Mouse (Mus musculus): ENCODE results near the gene Pmvk. TPM values are rescaled to one million over a fixed set of nuclear protein-coding genes. Genes with fewer than 3 reads are reported as not detected.

The Pmvk gene
- total RNA-seq (2023): 1 to 10 TPM; 6.7 to 9.7 TPM

DNA sequence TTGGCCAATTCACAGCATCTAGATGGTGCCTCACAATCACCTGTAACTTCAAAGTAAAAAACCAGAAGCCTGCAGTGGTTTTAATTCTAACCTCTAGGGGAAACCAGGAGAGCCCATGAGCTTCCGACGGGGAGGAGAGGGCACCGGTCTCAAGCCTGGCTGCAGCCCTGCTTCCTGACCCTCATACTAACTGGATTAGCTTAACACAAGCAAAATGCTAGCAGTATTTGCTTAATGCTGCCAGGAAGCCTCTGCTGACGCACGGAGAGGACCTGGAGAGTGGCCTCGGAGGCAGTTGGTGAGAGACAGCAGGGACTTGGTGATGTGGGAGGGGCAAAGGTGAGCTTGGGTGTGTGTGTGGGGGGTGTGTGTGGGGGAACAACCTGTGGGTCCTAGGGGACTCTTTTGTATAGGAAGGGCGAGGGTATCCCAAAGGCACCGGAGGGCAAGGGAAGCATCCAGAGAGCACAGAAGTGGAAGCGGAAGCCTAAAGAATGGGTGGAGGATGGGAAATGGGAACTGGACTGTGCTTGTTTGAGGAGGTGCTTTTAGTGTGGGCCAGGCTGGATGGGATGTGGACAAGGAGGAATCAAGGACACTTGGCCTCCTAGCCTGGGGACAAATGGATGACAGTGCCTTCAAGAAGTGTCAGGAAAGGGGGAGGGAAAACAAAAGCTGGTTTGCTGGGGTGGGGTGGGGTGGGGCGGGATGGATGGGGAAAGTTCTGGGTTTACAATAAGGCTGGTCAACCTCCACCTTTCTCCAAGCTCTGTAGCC, at the start of gene Pmvk:
Gene Pmvk, plus strand, starts transcription at position 141 of the 777 bp plus-strand sequence.

DNA sequence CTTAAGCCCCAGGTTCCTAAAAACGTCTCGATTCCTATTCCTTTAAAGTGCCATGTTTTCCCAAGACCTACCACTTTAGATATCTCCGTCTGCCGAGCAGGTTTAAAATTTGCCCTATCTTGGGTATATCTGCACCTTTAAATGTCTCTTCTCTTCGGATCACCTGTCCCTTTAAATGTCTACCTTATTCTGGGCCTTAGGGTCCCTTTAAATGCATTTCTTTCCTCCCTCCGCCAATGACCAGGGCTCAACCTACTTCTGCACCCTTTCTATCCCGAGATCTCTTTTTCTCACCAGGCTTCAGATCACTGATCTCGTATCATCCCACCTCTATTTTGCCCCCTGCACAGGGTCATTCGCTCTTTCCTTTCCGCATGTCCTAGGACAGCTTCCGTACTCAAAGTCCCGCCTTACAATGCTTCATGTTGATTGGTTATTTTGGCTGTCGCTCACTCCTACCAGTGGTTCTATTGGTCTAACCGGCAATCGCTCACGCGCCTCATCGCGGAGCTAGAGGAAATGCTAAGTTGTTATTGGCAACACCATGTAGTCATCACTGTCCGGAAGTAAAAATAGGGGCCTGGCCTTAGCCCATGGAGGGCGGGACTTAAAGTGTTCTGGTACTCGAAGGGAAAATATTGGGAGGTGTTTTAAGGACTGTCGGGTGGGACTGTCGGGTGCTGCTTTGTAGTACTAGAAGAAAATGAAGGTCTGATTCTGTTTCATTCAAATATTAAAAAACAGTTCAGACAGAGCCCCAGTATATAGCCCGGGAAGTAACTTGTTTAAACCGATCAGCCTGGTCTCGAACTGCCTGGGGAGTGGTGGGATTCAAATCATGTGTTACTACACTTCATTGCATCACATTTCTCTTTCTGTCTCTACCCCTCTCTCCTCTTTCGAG, 42.6 kb upstream of the Pmvk start, which contains the start of gene Flad1:
Gene Flad1, minus strand, starts transcription at position 381 of the 904 bp plus-strand sequence.

DNA sequence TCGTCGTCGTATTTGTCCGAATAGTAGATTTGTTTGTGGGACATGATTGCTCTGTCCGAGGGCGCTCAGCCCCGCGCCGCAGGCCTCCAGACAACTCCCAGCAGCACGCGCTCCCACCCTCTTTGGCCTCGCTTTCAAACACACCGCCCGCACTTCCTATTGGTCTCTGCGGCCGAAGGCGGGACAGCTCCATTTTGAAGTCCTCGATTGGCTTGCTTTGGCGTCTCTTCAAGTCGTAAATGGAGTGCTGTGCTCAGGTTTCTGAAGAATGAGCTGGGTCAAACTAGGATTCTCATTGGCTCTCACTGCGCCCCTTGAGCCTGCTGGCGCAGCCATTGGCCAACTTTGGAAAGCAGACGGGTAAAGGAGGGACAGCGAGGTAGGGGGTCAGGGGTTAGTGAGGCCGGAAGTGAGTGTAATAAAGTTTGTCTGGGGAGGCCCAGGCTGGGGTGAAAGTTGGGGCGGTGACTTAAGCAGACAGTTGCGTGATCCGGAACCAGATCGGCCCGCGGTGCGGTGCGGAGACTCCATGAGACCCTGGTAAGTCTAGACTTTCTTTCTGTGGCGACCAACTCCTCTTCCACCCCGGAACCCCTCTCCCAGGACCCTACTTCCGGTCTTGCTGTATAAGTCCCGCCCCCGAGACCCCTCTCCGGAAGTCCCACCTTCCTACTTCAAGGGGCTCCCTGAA, 36.0 kb upstream of the Pmvk start, which contains the start of the genes Cks1b and Shc1:
Gene Cks1b, minus strand, starts transcription at position 214 of the 691 bp plus-strand sequence.
Gene Shc1, plus strand, starts transcription at position 274 of the 691 bp plus-strand sequence.

DNA sequence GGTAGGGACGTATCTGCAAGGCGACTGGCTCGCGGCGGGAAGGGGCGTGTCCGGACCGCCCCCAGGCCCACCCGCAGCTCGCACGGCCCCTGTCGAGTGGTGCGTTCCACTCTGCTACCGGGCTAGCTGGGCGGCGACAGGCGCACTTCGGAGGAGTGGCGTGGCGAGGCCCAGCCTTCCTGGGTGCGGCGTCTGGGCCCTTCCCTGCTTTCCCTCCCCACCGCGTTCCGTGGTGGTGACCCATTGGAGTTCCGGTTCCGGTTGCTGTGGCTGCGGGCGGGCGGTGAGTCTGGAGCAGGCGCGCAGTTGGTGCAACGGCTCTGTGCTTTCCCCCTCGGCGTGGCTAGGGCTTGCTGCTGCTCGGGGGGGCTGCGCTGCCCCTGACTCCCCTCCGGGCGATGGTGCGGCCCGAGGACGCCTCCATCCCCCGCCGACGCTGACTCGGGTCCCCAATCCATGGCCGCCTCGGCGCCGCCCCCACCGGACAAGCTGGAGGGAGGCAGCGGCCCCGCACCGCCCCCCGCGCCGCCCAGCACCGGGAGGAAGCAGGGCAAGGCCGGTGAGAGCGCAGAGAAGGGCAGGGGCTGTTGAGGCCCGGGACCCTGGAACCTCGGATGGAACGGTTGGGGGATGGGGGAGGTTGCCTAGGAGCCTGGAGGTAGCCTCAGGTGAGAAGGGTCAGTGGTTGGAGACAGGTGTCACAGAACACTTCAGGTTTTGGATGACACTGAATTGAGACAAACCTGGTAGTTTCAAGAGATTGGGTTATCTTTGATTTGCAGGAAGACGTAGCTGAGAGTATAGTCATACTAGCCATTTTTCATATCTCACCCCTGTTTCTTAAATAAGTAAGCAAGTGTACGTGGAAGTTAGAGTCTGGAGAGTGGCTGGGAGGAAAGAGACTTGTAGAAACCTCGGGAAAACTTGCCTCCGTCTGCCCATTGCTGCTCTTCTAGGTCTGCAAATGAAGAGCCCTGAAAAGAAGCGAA, 23.9 kb upstream of the Pmvk start, which contains the start of gene Pygo2:
Gene Pygo2, plus strand, starts transcription at position 44 of the 989 bp plus-strand sequence.

DNA sequence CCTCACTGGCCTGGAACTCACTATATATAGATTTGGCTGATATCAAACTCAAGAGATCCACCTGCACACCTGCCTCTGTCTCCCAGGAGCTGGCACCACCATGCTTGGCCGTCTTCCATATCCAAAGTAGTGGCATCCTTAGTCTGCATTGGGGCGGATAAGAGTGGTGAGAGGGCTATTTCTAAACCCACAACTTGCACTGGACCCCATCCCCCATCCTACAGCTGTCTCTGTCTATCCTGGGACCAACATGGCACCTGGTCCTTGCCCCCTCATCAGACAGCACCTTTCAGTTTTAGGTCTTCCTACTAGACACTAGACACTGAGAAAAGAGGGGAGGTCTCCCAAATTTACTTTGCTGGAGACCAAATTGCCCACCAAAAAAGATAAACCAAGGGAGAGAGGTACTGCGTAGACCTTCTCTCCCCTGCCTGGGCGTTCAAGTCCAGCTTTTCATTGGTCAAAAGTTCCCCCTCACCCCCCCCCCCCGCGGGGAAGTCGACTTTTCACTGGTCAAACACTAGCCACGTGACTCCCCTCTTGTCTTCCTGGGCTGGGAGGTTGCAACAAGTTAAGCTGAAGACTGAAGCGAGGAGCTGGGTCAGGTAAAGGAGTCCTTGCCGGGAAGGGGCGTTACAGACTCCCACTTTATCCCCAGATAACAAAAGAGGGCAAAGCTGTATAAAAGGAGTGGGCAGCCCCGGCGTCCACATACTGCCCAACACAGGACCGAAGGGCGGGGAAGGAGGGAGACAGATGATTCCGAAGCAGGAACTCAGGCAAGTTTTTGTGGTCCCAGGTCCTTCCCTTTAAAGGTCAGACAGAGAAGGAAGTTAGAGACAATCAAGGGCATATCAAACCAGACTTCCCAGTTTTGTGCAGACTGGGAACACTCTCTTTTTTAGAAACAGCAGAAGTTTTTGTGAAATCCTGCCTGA, 17.9 kb upstream of the Pmvk start, which contains the start of gene Pbxip1:
Gene Pbxip1, plus strand, starts transcription at position 531 of the 938 bp plus-strand sequence.

Other genes with a start within 250 kb of the Pmvk start
- 1 to 10 TPM in 1 of 2 experiments, under 1 TPM in 1; 0.38 to 1.1 TPM for gene Thbs3, start 239.4 kb upstream of the Pmvk start, total RNA-seq (2023)
- 10 to 100 TPM; 51.2 to 53.3 TPM for gene Mtx1, start 227.5 kb upstream of the Pmvk start, total RNA-seq (2023)
- not detected for gene Muc1, start 225.5 kb upstream of the Pmvk start, total RNA-seq (2023)
- gene Krtcap2, start 208.6 kb upstream of the Pmvk start, total RNA-seq (2023): 10 to 100 TPM; 58.9 to 75.6 TPM
- gene Trim46, start 208.2 kb upstream of the Pmvk start, total RNA-seq (2023): under 1 TPM; 0.53 to 0.69 TPM
- 10 to 100 TPM; 35.3 to 45.6 TPM for gene Dpm3, start 195.2 kb upstream of the Pmvk start, total RNA-seq (2023)
- 10 to 100 TPM; 18.8 to 21.5 TPM for gene Slc50a1, start 184.0 kb upstream of the Pmvk start, total RNA-seq (2023)
- gene Efna1, start 173.4 kb upstream of the Pmvk start, total RNA-seq (2023): not detected
- not detected for gene Efna3, start 131.6 kb upstream of the Pmvk start, total RNA-seq (2023)
- not detected for gene Efna4, start 116.5 kb upstream of the Pmvk start, total RNA-seq (2023)
- gene Adam15, start 104.5 kb upstream of the Pmvk start, total RNA-seq (2023): 100 to 1,000 TPM; 120 to 129 TPM
- not detected for gene Dcst2, start 92.6 kb upstream of the Pmvk start, total RNA-seq (2023)
- not detected for gene Dcst1, start 89.3 kb upstream of the Pmvk start, total RNA-seq (2023)
- 100 to 1,000 TPM; 134 to 142 TPM for gene Zbtb7b, start 59.8 kb upstream of the Pmvk start, total RNA-seq (2023)
- gene Lenep, start 51.7 kb upstream of the Pmvk start, total RNA-seq (2023): under 1 TPM in 1 of 2 experiments, not detected in 1; 0.87 TPM
- gene Flad1, start 42.7 kb upstream of the Pmvk start, total RNA-seq (2023): 10 to 100 TPM; 14.4 to 16.8 TPM
- 10 to 100 TPM; 42.6 to 51.9 TPM for gene Cks1b, start 36.2 kb upstream of the Pmvk start, total RNA-seq (2023)
- 100 to 1,000 TPM; 104 to 111 TPM for gene Shc1, start 36.1 kb upstream of the Pmvk start, total RNA-seq (2023)
- gene Pygo2, start 24.3 kb upstream of the Pmvk start, total RNA-seq (2023): 10 to 100 TPM; 37.1 to 39.3 TPM
- gene Pbxip1, start 17.8 kb upstream of the Pmvk start, total RNA-seq (2023): 100 to 1,000 TPM; 149 to 151 TPM
- under 1 TPM; 0.07 to 0.09 TPM for gene Kcnn3, start 65.6 kb downstream of the Pmvk start, total RNA-seq (2023)